Mouse (Mus musculus): ENCODE results near the gene Angpt4. TPM values are rescaled to one million over a fixed set of nuclear protein-coding genes. Genes with fewer than 3 reads are reported as not detected.

Gene Angpt4
- polyA plus RNA-seq, 1 experiment: 0.10 TPM

DNA sequence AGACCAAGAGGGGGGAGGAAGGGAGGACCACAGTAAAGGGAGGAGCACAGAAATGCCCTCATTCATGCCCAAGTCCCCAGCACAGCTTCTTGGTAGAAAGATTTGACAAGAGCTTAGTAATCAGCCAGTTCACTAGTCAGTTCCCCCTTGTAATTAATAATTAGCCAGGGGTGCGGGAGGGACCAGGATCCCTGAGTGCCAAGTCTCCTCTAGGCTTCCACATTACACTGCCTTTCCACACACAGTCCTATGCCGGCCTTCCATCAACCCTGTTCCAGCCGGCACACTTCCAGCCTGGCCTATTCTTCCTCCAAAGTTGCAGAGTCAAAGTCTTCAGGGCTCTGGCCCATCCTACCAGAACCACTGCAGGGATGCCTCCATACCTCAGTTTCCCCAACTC, 65.1 kb downstream of the Angpt4 start:
- no peak overlapping the region for H3K4me3 ChIP-seq (ENCODE audit: insufficient read depth, low read length)
- TF ChIP-seq POLR2A (IDR thresholded peaks at IDR 0.05; ENCODE audit: extremely low read depth, insufficient read depth, low read length): no peak
- TF ChIP-seq CTCF (IDR thresholded peaks at IDR 0.05; ENCODE audit: extremely low read depth, insufficient read depth, low read length): no peak
- H3K27ac ChIP-seq (ENCODE audit: insufficient read depth, low read length): no peak overlapping the region
- no peaks in the 10 kb centered on the region for H3K4me1 ChIP-seq (ENCODE audit: control insufficient read depth, insufficient read depth, low read length)

DNA sequence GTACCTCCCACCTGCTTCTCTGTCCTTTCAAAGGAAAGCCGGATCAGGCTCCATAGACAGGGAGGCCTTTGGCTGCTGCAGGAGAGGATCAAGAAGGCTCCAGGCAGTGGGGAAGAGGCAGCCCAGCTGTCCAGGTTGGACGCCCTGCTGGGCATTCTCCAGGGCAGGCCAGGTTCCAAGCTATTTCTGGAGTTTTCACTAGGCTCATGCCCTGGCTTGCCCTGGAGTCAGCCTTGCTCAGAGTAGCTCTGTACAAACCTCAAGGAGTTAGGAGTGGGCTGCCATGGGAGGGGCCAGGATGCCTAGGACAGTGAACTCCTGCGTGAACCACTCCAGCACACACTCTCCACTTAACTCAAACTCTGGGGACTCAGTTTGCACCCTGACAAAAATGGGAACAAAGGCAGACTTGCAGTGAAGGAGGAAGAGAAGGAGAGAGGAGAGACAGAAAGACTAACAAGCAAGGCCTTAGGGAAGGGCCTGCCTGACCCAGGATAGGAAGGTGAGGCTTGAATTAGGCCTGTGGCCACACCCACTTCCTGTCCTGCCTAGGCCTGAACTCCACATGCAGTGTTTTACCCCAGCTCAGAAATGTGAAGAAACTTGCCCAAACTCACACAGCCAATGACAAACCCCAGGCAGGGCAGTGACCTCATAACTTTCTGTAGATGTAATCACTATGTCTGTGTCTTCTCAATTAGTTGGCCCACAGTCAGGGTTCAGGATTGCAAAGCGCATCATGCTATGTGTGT, 66.9 kb downstream of the Angpt4 start:
- TF ChIP-seq CTCF (IDR thresholded peaks at IDR 0.05; ENCODE audit: extremely low read depth, insufficient read depth, low read length) (no peak), POLR2A (IDR thresholded peaks at IDR 0.05; ENCODE audit: extremely low read depth, insufficient read depth, low read length) (no peak)
- Histone ChIP-seq H3K4me3 (ENCODE audit: insufficient read depth, low read length) (no peak overlapping the region), H3K4me1 (ENCODE audit: control insufficient read depth, insufficient read depth, low read length) (no peaks in the 10 kb centered on the region), H3K27ac (ENCODE audit: insufficient read depth, low read length) (no peak overlapping the region)

DNA sequence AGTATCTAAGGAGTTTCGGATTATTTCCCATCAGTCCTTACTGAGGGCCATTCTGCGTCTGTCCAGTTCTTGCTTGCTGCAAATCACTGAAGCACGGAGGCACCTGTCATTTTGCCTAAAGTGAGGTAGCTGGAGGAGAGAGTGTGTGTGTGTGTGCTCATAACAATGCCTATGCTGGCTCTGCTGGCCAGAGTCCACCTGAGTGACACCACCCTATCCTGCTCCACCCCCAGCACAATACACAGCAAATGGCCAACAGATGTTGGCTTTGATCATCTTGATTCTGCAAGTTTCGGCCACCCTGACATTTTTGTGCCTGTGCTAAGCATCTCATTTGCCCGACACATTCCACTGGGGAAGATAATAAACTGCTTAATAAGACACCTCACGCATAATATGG, 67.5 kb downstream of the Angpt4 start:
- no peak overlapping the region for H3K4me3 ChIP-seq (ENCODE audit: insufficient read depth, low read length)
- TF ChIP-seq CTCF (IDR thresholded peaks at IDR 0.05; ENCODE audit: extremely low read depth, insufficient read depth, low read length) (no peak), POLR2A (IDR thresholded peaks at IDR 0.05; ENCODE audit: extremely low read depth, insufficient read depth, low read length) (no peak)
- no peak overlapping the region for H3K27ac ChIP-seq (ENCODE audit: insufficient read depth, low read length)
- H3K4me1 ChIP-seq (ENCODE audit: control insufficient read depth, insufficient read depth, low read length): no peaks in the 10 kb centered on the region

DNA sequence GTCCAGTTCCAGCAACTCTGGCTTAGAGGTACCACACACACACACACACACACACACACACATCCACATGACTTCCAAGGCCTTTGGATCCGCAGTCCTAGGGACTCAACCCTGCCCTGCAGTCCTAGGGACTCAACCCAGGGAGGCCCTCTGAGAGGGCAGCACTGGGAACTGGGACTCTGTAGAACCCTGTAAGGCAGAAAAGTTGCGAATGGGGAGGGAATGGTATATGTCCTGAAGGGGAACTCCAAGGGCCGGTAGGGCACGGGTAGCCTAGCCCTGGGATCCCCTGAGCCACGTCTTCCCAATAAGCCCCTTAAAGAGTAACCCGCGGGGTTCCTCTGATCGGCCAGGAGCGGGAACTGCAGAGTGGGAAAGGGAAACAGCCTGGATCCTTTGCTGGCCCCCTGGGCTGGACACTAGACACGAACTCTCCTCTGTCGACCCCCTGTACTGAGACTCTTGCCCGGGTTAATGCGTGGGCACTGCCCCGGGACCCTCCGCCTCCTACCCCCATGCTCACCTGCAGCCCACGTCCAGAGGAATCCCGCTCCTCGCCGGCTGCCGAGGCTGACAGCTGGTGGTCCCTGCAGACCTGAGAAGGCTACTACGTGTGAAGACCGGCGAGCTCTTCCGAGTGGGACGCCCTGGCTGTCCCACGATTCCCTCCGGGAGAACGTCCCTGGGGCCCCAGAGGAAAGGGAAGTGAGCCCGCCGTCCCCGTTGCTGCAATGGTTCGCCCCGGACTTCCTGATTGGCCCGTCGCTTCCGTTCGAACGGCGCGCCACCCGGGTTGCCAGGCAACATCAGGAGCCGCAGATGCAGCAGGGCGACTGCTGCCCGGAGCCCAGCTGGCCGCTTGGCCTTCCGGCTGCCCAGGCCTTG, 68.7 kb downstream of the Angpt4 start, which contains the start of gene Fam110a:
TSS of gene Fam110a (minus strand) at position 750 of the 885 bp plus-strand sequence.
- TF ChIP-seq POLR2A (IDR thresholded peaks at IDR 0.05; ENCODE audit: extremely low read depth, insufficient read depth, low read length) (0 out of 2 replicates have a peak, but pooled peaks have one; percentile 30), CTCF (IDR thresholded peaks at IDR 0.05; ENCODE audit: extremely low read depth, insufficient read depth, low read length) (no peak)
- H3K27ac ChIP-seq (ENCODE audit: insufficient read depth, low read length): 0 out of 2 replicates have a peak within 1 kb of the TSS, but pooled peaks have one; percentile 24
- H3K4me1 ChIP-seq (ENCODE audit: control insufficient read depth, insufficient read depth, low read length): no peaks in the 10 kb centered on the region
- H3K4me3 ChIP-seq (ENCODE audit: insufficient read depth, low read length): peak within 1 kb of the TSS; percentile 92

DNA sequence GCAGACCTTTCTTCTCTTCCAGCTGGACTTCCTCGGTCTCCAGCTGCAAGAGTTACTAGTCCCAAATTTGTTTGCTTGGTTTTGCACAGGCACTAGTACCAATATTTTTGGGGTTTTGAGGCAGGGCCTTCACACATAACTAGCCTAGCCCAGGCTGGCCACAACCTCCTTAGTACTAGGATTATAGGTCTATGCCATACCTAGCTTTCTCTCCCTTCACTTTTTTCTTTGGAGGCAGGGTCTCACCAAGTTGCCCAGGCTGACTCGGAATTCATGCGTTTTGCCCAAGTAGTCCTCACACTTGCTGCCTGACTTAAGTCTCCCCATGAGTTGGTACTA, 69.3 kb downstream of the Angpt4 start:
- Histone ChIP-seq H3K4me3 (ENCODE audit: insufficient read depth, low read length) (peak overlapping the region; percentile 92), H3K27ac (ENCODE audit: insufficient read depth, low read length) (no peak overlapping the region), H3K4me1 (ENCODE audit: control insufficient read depth, insufficient read depth, low read length) (no peaks in the 10 kb centered on the region)
- TF ChIP-seq POLR2A (IDR thresholded peaks at IDR 0.05; ENCODE audit: extremely low read depth, insufficient read depth, low read length): no peak
- no peak for TF ChIP-seq CTCF (IDR thresholded peaks at IDR 0.05; ENCODE audit: extremely low read depth, insufficient read depth, low read length)

DNA sequence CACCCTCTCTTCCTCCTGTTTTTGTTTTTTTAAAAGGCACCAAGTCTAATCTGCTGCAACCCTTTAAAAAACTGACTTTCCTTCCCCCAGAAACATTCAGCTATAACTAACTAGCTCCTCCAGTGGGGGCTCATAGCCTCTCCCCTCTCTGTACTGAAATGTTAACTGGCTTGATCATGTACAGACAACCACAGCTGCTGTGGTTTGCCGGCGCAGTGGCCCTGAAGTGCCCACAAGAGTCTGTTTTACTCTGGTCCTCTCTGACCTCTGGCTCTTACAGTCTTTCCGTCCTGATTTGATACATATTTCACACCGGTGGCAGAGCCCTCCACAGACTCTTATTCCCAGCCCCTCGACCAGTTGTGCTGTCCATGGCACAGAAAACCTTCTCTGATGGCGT, 70.3 kb downstream of the Angpt4 start:
- no peak overlapping the region for H3K4me3 ChIP-seq (ENCODE audit: insufficient read depth, low read length)
- no peak overlapping the region for H3K27ac ChIP-seq (ENCODE audit: insufficient read depth, low read length)
- TF ChIP-seq POLR2A (IDR thresholded peaks at IDR 0.05; ENCODE audit: extremely low read depth, insufficient read depth, low read length) (no peak), CTCF (IDR thresholded peaks at IDR 0.05; ENCODE audit: extremely low read depth, insufficient read depth, low read length) (no peak)
- no peaks in the 10 kb centered on the region for H3K4me1 ChIP-seq (ENCODE audit: control insufficient read depth, insufficient read depth, low read length)

DNA sequence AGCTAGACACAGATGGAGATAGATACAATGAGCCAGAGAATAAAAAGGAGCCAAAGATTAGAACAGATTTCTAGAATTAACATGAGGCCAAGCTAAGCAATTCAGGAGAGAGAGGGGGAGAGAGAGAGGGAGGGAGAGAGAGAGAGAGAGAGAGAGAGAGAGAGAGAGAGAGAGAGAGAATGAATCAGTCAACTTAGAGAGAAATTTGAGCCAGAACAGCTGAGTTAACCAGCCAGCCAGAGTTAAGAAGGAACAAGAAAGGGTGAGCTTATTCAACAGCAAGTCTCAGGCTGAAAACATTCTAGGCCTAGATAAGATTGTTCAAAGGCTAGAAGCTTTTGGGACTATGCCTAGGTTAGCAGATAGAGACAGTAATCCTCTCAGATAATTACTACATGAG, 71.5 kb downstream of the Angpt4 start:
- no peak overlapping the region for H3K27ac ChIP-seq (ENCODE audit: insufficient read depth, low read length)
- H3K4me1 ChIP-seq (ENCODE audit: control insufficient read depth, insufficient read depth, low read length): no peaks in the 10 kb centered on the region
- no peak overlapping the region for H3K4me3 ChIP-seq (ENCODE audit: insufficient read depth, low read length)
- TF ChIP-seq CTCF (IDR thresholded peaks at IDR 0.05; ENCODE audit: extremely low read depth, insufficient read depth, low read length): no peak
- no peak for TF ChIP-seq POLR2A (IDR thresholded peaks at IDR 0.05; ENCODE audit: extremely low read depth, insufficient read depth, low read length)

DNA sequence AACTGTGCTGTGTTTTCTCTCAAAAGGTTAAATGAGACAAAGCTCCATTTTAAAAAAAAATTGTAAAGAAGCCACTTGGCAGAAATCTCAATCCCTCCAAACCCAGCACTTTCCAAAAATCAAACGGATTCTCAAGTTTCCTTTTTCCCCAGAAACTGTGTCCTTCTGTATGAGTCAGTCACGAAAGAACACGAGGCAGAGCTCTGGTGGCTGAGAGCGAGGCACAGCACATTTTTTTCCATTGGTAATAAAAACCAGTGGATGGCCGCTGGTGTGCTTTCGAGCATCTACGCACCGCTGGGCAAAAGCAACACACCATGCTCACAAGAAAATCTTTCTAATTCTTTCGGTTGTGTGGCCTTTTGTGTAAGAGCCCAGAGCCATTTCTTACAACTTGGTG, 73.0 kb downstream of the Angpt4 start:
- Histone ChIP-seq H3K4me3 (ENCODE audit: insufficient read depth, low read length) (no peak overlapping the region), H3K4me1 (ENCODE audit: control insufficient read depth, insufficient read depth, low read length) (no peaks in the 10 kb centered on the region), H3K27ac (ENCODE audit: insufficient read depth, low read length) (no peak overlapping the region)
- TF ChIP-seq POLR2A (IDR thresholded peaks at IDR 0.05; ENCODE audit: extremely low read depth, insufficient read depth, low read length) (no peak), CTCF (IDR thresholded peaks at IDR 0.05; ENCODE audit: extremely low read depth, insufficient read depth, low read length) (no peak)

DNA sequence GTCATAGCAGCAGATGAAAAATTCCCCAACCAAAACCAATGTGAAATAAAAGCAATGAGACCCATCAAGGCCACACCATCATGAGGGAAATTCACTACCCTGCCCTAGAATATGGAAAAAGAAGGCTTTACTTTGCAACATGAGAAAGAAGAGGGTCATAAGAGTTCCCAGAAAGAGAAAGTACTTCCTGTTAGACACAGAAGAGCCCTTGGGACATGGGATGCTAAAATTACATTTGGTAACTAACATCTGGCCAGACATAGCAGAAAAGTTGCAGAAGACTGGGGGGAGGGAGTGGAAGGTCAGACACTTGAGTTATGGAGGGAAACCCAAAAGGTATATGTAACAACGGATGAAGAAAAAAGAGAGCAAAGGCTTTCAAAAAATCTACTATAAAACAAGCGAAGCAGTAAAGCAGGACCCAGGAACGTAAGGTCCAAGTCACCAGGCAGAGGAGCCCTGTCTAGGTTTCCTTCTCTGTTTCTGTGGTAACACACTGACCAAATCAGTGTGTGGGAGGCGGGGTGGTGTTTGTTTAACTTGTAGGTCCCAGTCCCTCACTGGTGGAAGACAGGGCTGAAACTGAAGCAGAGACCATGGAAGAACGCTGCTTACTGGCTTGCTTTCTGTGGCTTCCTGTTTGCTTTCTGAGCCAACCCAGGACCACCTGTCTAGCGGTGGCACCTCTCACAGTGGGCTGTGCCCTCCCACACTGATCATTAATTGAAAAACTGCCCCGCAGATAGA, 74.6 kb downstream of the Angpt4 start:
- no peak for TF ChIP-seq POLR2A (IDR thresholded peaks at IDR 0.05; ENCODE audit: extremely low read depth, insufficient read depth, low read length)
- TF ChIP-seq CTCF (IDR thresholded peaks at IDR 0.05; ENCODE audit: extremely low read depth, insufficient read depth, low read length): no peak
- no peak overlapping the region for H3K4me3 ChIP-seq (ENCODE audit: insufficient read depth, low read length)
- no peaks in the 10 kb centered on the region for H3K4me1 ChIP-seq (ENCODE audit: control insufficient read depth, insufficient read depth, low read length)
- no peak overlapping the region for H3K27ac ChIP-seq (ENCODE audit: insufficient read depth, low read length)
